Mouse (Mus musculus) ES-Bruce4 (cell line): ENCODE measurements around the gene Olfr1044.

ENCODE experiments used
- CTCF ChIP-seq: IDR thresholded peaks from one replicate; pipeline ENCODE4 v1.8.1; 2011; ENCODE audit warnings: low read depth, low read length
- EP300 ChIP-seq: IDR thresholded peaks from 2 replicates; pipeline ENCODE4 v1.6.1; 2011; ENCODE audit warnings: low read depth, low read length; ENCODE audit not compliant: insufficient read depth
- POLR2A ChIP-seq: IDR thresholded peaks from one replicate; pipeline ENCODE4 v1.8.1; 2011; ENCODE audit warnings: low read length; ENCODE audit not compliant: insufficient read depth

DNA sequence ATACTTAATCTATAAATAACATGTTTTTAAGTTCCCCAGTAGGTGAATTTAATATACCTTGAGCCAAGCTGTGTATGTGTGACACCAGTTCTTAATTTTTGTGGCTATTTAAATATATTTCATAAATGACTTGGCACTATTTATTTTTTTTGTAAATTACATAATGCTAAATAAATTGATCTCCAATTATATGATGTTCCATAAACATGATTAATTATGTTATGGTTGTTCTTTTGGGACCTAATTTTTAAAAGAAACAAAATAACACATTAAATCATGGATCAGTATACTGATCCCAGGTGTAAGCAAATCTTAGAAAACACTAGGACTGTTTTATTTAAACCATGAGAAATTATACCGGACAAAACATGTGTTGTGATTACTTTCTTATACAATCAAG is 41.8 kb downstream of the Olfr1044 start, which contains the start of gene Olfr1039:
- TF ChIP-seq EP300 (no peak), POLR2A (no peak), CTCF (no peak)
